In the genomic region with DNA sequence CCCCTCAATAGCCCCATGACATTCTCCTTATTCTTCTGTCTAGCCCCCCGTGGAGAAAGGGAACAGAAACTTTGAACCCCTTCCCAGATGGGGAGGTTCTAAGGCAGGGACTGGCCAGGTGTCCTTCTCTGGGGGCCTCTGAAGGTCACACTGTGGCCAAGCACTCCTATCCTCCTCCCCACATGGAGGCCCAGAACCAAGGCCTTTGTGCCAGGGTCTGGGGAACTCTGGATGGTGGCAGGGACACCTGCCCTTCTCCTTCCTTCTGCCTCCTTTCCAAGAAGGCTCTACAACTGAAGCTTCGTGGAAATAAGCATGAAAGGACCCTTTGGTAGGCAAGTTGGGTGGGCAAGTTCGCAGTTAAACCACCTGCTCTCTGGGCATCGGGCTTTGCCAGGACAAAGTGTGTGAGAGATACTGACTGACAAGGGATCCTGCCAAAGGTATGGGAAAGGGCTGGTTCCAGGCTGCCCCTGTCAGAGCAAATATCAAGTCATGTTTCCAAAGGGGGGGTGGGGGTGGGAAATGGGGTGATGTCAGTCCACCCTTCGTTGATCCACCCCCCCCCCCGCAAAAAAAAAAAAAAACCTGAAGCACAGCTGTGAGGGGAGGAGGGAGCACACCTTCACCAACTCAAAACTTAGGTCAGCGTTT, we compare ENCODE assay signal across 8 mouse cellular contexts. TPM values are rescaled to one million over a fixed set of nuclear protein-coding genes. Genes with fewer than 3 reads are reported as not detected.
DNase-seq lines count a peak whose midpoint lies in the region; ATAC-seq and TF ChIP-seq lines count a peak whose summit lies in the region.

No protein-coding gene starts in this region.

- H3K36me3 ChIP-seq in liver, adult 2 months (ENCODE audit: control insufficient read depth, insufficient read depth, low read length), result peaks cover 16% of the 10 kb centered on the region; the same call in 1 of the 2 replicates
- peaks cover 23% of the 10 kb centered on the region for H3K36me3 ChIP-seq in embryonic facial prominence, embryonic 14.5 days (ENCODE audit: control insufficient read depth, insufficient read depth, low read length)
- peaks cover 7% of the 10 kb centered on the region for H3K36me3 ChIP-seq in intestine, embryonic 15.5 days
- H3K36me3 ChIP-seq in midbrain, embryonic 13.5 days, result peaks cover 9% of the 10 kb centered on the region

- peak overlapping the region; percentile 72 for H3K4me2 ChIP-seq in embryonic facial prominence, embryonic 14.5 days (ENCODE audit: low read depth, low read length)
- peak overlapping the region; percentile 83 for H3K4me2 ChIP-seq in intestine, embryonic 15.5 days (replicated peaks)
- H3K4me2 ChIP-seq in midbrain, embryonic 13.5 days (replicated peaks), result peak overlapping the region; percentile 66

- intact Hi-C loops in gastrocnemius, postnatal 14 days (cut with DNase I; ENCODE audit: low total_unique reads), result loop anchor here (5.0 kb wide), 1 partner anchor 182 kb away; no protein-coding TSS in a partner anchor

- H3K27me3 ChIP-seq in liver, adult 2 months (ENCODE audit: control insufficient read depth, insufficient read depth, low read length), result no peaks in the 10 kb centered on the region
- no peaks in the 10 kb centered on the region for H3K27me3 ChIP-seq in embryonic facial prominence, embryonic 14.5 days (replicated peaks; ENCODE audit: control insufficient read depth, insufficient read depth, low read length)
- H3K27me3 ChIP-seq in intestine, embryonic 15.5 days (replicated peaks), result no peaks in the 10 kb centered on the region
- 0 out of 2 replicates have a peak, but pooled peaks cover 5% of the 10 kb centered on the region for H3K27me3 ChIP-seq in midbrain, embryonic 13.5 days

- TF ChIP-seq POLR2A in liver, adult 2 months (IDR thresholded peaks at IDR 0.05; ENCODE audit: extremely low read depth, insufficient read depth, low read length), result no peak

- H3K4me3 ChIP-seq in liver, adult 2 months (ENCODE audit: insufficient read depth, low read depth, low read length), result peak overlapping the region; percentile 99
- peak overlapping the region; percentile 85 for H3K4me3 ChIP-seq in embryonic facial prominence, embryonic 14.5 days (ENCODE audit: low read depth, low read length)
- H3K4me3 ChIP-seq in intestine, embryonic 15.5 days (replicated peaks), result peak overlapping the region; percentile 93
- peak overlapping the region; percentile 85 for H3K4me3 ChIP-seq in midbrain, embryonic 13.5 days (replicated peaks)

- H3K9ac ChIP-seq in liver, adult 2 months (ENCODE audit: low read depth, low read length), result peak overlapping the region; percentile 98
- H3K9ac ChIP-seq in embryonic facial prominence, embryonic 14.5 days (ENCODE audit: low read depth, low read length), result peak overlapping the region; percentile 97
- H3K9ac ChIP-seq in intestine, embryonic 15.5 days, result peak overlapping the region; percentile 98
- H3K9ac ChIP-seq in midbrain, embryonic 13.5 days (replicated peaks), result peak overlapping the region; percentile 94

- peak overlapping the region; percentile 99 for H3K27ac ChIP-seq in liver, adult 2 months (replicated peaks; ENCODE audit: insufficient read depth, low read depth, low read length)
- peak overlapping the region; percentile 98 for H3K27ac ChIP-seq in embryonic facial prominence, embryonic 14.5 days (replicated peaks; ENCODE audit: low read depth, low read length)
- peak overlapping the region; percentile 98 for H3K27ac ChIP-seq in intestine, embryonic 15.5 days
- H3K27ac ChIP-seq in midbrain, embryonic 13.5 days, result peak overlapping the region; percentile 90; the same call in 1 of the 2 replicates

- peak; percentile 64 for DNase-seq in liver, adult 2 months (ENCODE audit: extremely low read depth, low read depth, low spot score)
- DNase-seq in liver, result no peak
- DNase-seq in embryonic facial prominence, embryonic 14.5 days (ENCODE audit: low spot score), result no peak
- DNase-seq in spleen, postnatal 36 days (ENCODE audit: low spot score in 2 of 2), result no peak
- no peak for DNase-seq in gastrocnemius, postnatal 14 days
- no peak for DNase-seq in lung, postnatal 10 days

- 14% methylated on average over 7 of the region's 7 CpGs for WGBS in liver, adult 2 months
- WGBS in embryonic facial prominence, embryonic 14.5 days, result 8% methylated on average over 7 of the region's 7 CpGs
- WGBS in intestine, embryonic 15.5 days, result 11% methylated on average over 7 of the region's 7 CpGs
- 13% methylated on average over 7 of the region's 7 CpGs for WGBS in midbrain, embryonic 13.5 days

- no peaks in the 10 kb centered on the region for H3K9me3 ChIP-seq in embryonic facial prominence, embryonic 14.5 days (ENCODE audit: control insufficient read depth, low read length)
- H3K9me3 ChIP-seq in intestine, embryonic 15.5 days, result no peaks in the 10 kb centered on the region
- H3K9me3 ChIP-seq in midbrain, embryonic 13.5 days, result no peaks in the 10 kb centered on the region

- peaks cover 7% of the 10 kb centered on the region for H3K4me1 ChIP-seq in liver, adult 2 months (ENCODE audit: control insufficient read depth, insufficient read depth, low read length)
- H3K4me1 ChIP-seq in embryonic facial prominence, embryonic 14.5 days (ENCODE audit: control insufficient read depth, insufficient read depth, low read length), result peaks cover 39% of the 10 kb centered on the region
- peaks cover 54% of the 10 kb centered on the region for H3K4me1 ChIP-seq in intestine, embryonic 15.5 days (replicated peaks)
- H3K4me1 ChIP-seq in midbrain, embryonic 13.5 days (replicated peaks), result peaks cover 61% of the 10 kb centered on the region

- ATAC-seq in embryonic facial prominence, embryonic 14.5 days (ENCODE audit: low read depth), result no peak
- no peak for ATAC-seq in intestine, embryonic 15.5 days
- no peak for ATAC-seq in midbrain, embryonic 13.5 days

- no peak for TF ChIP-seq CTCF in liver, adult 2 months (IDR thresholded peaks at IDR 0.05; ENCODE audit: low read depth, low read length)

- peaks cover 36% of the 10 kb centered on the region for H3K79me2 ChIP-seq in liver, adult 2 months (ENCODE audit: control insufficient read depth, insufficient read depth, low read length)

RNA-seq across cellular contexts. Expression of gene Vegfa, which starts 2.5 kb away (rescaled TPM):
- 120 TPM in 2 replicates for total RNA-seq in liver, adult 2 months (2014; rRNA removed)
- polyA plus RNA-seq in liver, adult 2 months (2012; rRNA removed), result 188 and 288 TPM in 2 replicates
- polyA plus RNA-seq in embryonic facial prominence, embryonic 14.5 days (2014; fragmentation: Nextera tagmentation; extraction: Ambion mirVana), result 4.2 and 4.7 TPM in 2 replicates
- polyA plus RNA-seq in intestine, embryonic 15.5 days (2015; fragmentation: Nextera tagmentation; extraction: Ambion mirVana), result 3.6 and 4.7 TPM in 2 replicates
- polyA plus RNA-seq in midbrain, embryonic 13.5 days (2015; fragmentation: Nextera tagmentation; extraction: Ambion mirVana), result 2.7 and 3.4 TPM in 2 replicates
- total RNA-seq in gastrocnemius, postnatal 14 days (2021), result 10 to 100 TPM; 73.9 to 95.9 TPM

Comparison
In these comparisons a context has a peak if more than half of its experiments do, and no peak if none do; other contexts are left out.
1. RNA of gene Vegfa, which starts 2.5 kb away (polyA plus RNA-seq): 188 to 288 TPM in liver, adult 2 months; 4.2 to 4.7 TPM in embryonic facial prominence, embryonic 14.5 days, 3.6 to 4.7 TPM in intestine, embryonic 15.5 days and 2.7 to 3.4 TPM in midbrain, embryonic 13.5 days; every median in the first group is over 10 times any median in the second.
2. Peak in every context shown above with its lines, with median percentiles within 50 percentile points of each other: H3K27ac ChIP-seq, H3K4me3 ChIP-seq, H3K9ac ChIP-seq and H3K4me2 ChIP-seq.